Mouse (Mus musculus) liver, embryonic 11.5 days (tissue): ENCODE measurements at regions not wholly inside any gene's neighbourhood (a gene's known extent, or its start where the extent isn't known, plus 50 kb on each side); places are given as distances from the start of the nearest gene placed in this dataset. TPM values are rescaled to one million over a fixed set of nuclear protein-coding genes. Genes with fewer than 3 reads are reported as not detected.

Experiments used
- ATAC-seq: fragments of 200-750 bp; cut with Nextera tagmentation; replicated peaks from 2 replicates; pipeline ENCODE4 v1.8.0; 2017; ENCODE audit warnings: moderate number of reproducible peaks, mild to moderate bottlenecking, moderate TSS enrichment, moderate library complexity; ENCODE audit not compliant: low FRiP score
- DNase-seq: peaks from one replicate; pipeline ENCODE4 v3.0.0-alpha.2; 2017; ENCODE audit warnings: low spot score
- H3K27ac ChIP-seq: fragments of 300-500 bp; sonication (generic); 2 replicates; pipeline ENCODE4 v1.5.1; 2014; ENCODE audit warnings: mild to moderate bottlenecking, low read depth, low read length, control low read depth
- H3K27me3 ChIP-seq: fragments of 300-500 bp; sonication (generic); replicated peaks from 2 replicates; pipeline ENCODE4 v1.6.1; 2014; ENCODE audit warnings: low read length, mixed read lengths; ENCODE audit not compliant: control insufficient read depth, insufficient read depth
- H3K36me3 ChIP-seq: fragments of 300-500 bp; sonication (generic); 2 replicates; pipeline ENCODE4 v1.6.1; 2014; ENCODE audit warnings: mild to moderate bottlenecking, low read length, moderate library complexity, mixed read lengths; ENCODE audit not compliant: control insufficient read depth, insufficient read depth
- H3K4me1 ChIP-seq: fragments of 300-500 bp; sonication (generic); replicated peaks from 2 replicates; pipeline ENCODE4 v1.6.1; 2014; ENCODE audit warnings: low read length, mixed read lengths; ENCODE audit not compliant: control insufficient read depth, insufficient read depth
- H3K4me2 ChIP-seq: fragments of 300-500 bp; sonication (generic); 2 replicates; pipeline ENCODE4 v1.6.1; 2014; ENCODE audit warnings: mild to moderate bottlenecking, control low read depth, moderate library complexity
- H3K4me3 ChIP-seq: fragments of 300-500 bp; sonication (generic); 2 replicates; pipeline ENCODE4 v1.5.1; 2014; ENCODE audit warnings: low read depth, low read length, control low read depth
- H3K9ac ChIP-seq: fragments of 300-500 bp; sonication (generic); 2 replicates; pipeline ENCODE4 v1.6.1; 2014; ENCODE audit warnings: low read depth, low read length, control low read depth
- H3K9me3 ChIP-seq: fragments of 300-500 bp; sonication (generic); 2 replicates; pipeline ENCODE4 v1.6.1; 2016; ENCODE audit warnings: low read length, inconsistent platforms, mixed read lengths; ENCODE audit not compliant: control insufficient read depth
- WGBS: fragments of 180-500 bp; shearing (Covaris S2); extraction: QIAGEN DNeasy Blood & Tissue Kit; methylation state at CpG from one replicate; pipeline ENCODE4 v1.1.7; 2014; 5-methylcytosine and 5-hydroxymethylcytosine counted together
- microRNA-seq: library from miRNA; unstranded; fragments of <30 nt; microRNA quantifications from one replicate; pipeline ENCODE4, GENCODE M21; 2017; ENCODE audit warnings: borderline number of aligned reads

- H3K4me2 ChIP-seq: no peak overlapping the region
- H3K36me3 ChIP-seq: no peaks in the 10 kb centered on the region
- H3K27ac ChIP-seq: no peak overlapping the region
- WGBS: 74% methylated on average over 17 of the region's 17 CpGs
- ATAC-seq: no peak
- H3K4me1 ChIP-seq: peaks cover 7% of the 10 kb centered on the region; the same call in 1 of the 2 replicates
- H3K9ac ChIP-seq: no peak overlapping the region
- DNase-seq: no peak
- no peak overlapping the region for H3K4me3 ChIP-seq
- H3K27me3 ChIP-seq: no peaks in the 10 kb centered on the region
- H3K9me3 ChIP-seq: no peaks in the 10 kb centered on the region
Measured at GRCm38 (mm10) chr7:115410501-115411230, 627.9 kb downstream of the Sox6 start.

DNA sequence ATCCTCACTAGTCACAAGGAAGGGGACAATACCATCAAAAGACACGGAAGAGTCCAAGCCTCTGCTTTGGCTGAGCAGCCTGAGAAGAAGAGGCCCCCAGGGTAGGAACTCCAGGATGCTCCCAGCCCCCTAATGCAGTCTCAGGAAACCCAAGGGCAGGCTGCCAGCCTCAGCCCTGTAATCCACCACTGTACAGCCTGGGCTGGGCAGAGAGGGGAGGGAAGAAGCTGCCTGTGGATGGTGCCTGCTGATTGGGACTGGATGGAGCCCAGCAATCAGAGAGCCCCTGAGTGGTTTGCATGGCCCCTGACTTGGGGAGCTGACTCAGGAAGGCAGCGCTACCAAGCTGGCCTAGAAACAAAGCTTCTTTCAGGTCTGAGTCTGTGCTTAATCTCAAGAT lies 627.1 kb downstream of the Sox6 start:
- Histone ChIP-seq H3K36me3 (no peaks in the 10 kb centered on the region), H3K4me1 (peaks cover 7% of the 10 kb centered on the region; the same call in 1 of the 2 replicates), H3K9ac (no peak overlapping the region), H3K4me2 (no peak overlapping the region), H3K9me3 (no peaks in the 10 kb centered on the region), H3K27me3 (no peaks in the 10 kb centered on the region), H3K27ac (no peak overlapping the region), H3K4me3 (no peak overlapping the region)
- DNase-seq: no peak
- ATAC-seq: no peak
- 71% methylated on average over 2 of the region's 2 CpGs for WGBS

- no peak for ATAC-seq
- WGBS: 38% methylated on average over 5 of the region's 5 CpGs
- H3K36me3 ChIP-seq: no peaks in the 10 kb centered on the region
- no peaks in the 10 kb centered on the region for H3K27me3 ChIP-seq
- H3K4me2 ChIP-seq: no peak overlapping the region
- H3K9me3 ChIP-seq: no peaks in the 10 kb centered on the region
- peaks cover 3% of the 10 kb centered on the region; the same call in 1 of the 2 replicates for H3K4me1 ChIP-seq
- H3K4me3 ChIP-seq: no peak overlapping the region
- DNase-seq: no peak
- no peak overlapping the region for H3K9ac ChIP-seq
- H3K27ac ChIP-seq: no peak overlapping the region
Measured at GRCm38 (mm10) chr7:115415147-115415561, 623.4 kb downstream of the Sox6 start.

Small RNA genes in the stretch of these regions (microRNA-seq; reads per million reads assigned to microRNA genes)
- gene Gm27684: not detected
